Mouse (Mus musculus) erythroblast, embryonic 14.5 days (primary cell): ENCODE results near the gene Doc2a. TPM values are rescaled to one million over a fixed set of nuclear protein-coding genes. Genes with fewer than 3 reads are reported as not detected.

Source experiments
- H3K27me3 ChIP-seq: 2 replicates; pipeline ENCODE4 v1.6.1; 2012; ENCODE audit warnings: inconsistent platforms; ENCODE audit not compliant: control insufficient read depth
- H3K36me3 ChIP-seq: 2 replicates; pipeline ENCODE4 v1.6.1; 2012; ENCODE audit warnings: mild to moderate bottlenecking, inconsistent platforms; ENCODE audit not compliant: control insufficient read depth
- H3K4me1 ChIP-seq: 2 replicates; pipeline ENCODE4 v1.6.1; 2012; ENCODE audit warnings: inconsistent platforms; ENCODE audit not compliant: control insufficient read depth
- H3K4me3 ChIP-seq: replicated peaks from 2 replicates; pipeline ENCODE3; 2012; ENCODE audit warnings: moderate library complexity, mild to moderate bottlenecking, inconsistent platforms
- H3K9me3 ChIP-seq: 2 replicates; pipeline ENCODE4 v1.6.1; 2012; ENCODE audit warnings: low read length, inconsistent platforms, mixed read lengths; ENCODE audit not compliant: control insufficient read depth
- GATA1 ChIP-seq: IDR thresholded peaks from 2 replicates; pipeline ENCODE4 v1.6.1; 2012; ENCODE audit warnings: low read length, inconsistent platforms, mixed read lengths
- TAL1 ChIP-seq: IDR thresholded peaks from 3 replicates; pipeline ENCODE4 v1.6.1; 2012; ENCODE audit warnings: low read length, inconsistent platforms, mixed read lengths
- polyA plus RNA-seq: library from polyadenylated mRNA; stranded (reverse); fragments of >175 nt; gene quantifications from 2 replicates; pipeline ENCODE4 v1.2.3, GENCODE M21; 2012

Doc2a gene
- polyA plus RNA-seq, 1 experiment: not detected

GRCm38 (mm10) chr7:126845516-126845915 lies 1.7 kb upstream of the Doc2a start:
- TF ChIP-seq TAL1: no peak
- no peak for TF ChIP-seq GATA1
- Histone ChIP-seq H3K9me3 (peaks cover 12% of the 10 kb centered on the region; the same call in 1 of the 2 replicates), H3K4me3 (no peak overlapping the region), H3K4me1 (peaks cover 2% of the 10 kb centered on the region), H3K27me3 (peaks cover 59% of the 10 kb centered on the region), H3K36me3 (no peaks in the 10 kb centered on the region)

GRCm38 (mm10) chr7:126847421-126848398 lies 494 bp downstream of the Doc2a start:
- Histone ChIP-seq H3K4me3 (peak overlapping the region; percentile 15), H3K36me3 (peaks cover 16% of the 10 kb centered on the region), H3K9me3 (peaks cover 8% of the 10 kb centered on the region; the same call in 1 of the 2 replicates), H3K27me3 (peaks cover 66% of the 10 kb centered on the region), H3K4me1 (peaks cover 2% of the 10 kb centered on the region)
- no peak for TF ChIP-seq TAL1
- no peak for TF ChIP-seq GATA1

- Histone ChIP-seq H3K9me3 (peaks cover 8% of the 10 kb centered on the region; the same call in 1 of the 2 replicates), H3K36me3 (peaks cover 27% of the 10 kb centered on the region), H3K27me3 (peaks cover 66% of the 10 kb centered on the region), H3K4me3 (no peak overlapping the region), H3K4me1 (peaks cover 2% of the 10 kb centered on the region)
- TF ChIP-seq GATA1 (no peak), TAL1 (no peak)
Observed at GRCm38 (mm10) chr7:126848794-126849193, 1.6 kb downstream of the Doc2a start.

- TF ChIP-seq GATA1 (no peak), TAL1 (no peak)
- peaks cover 60% of the 10 kb centered on the region for H3K27me3 ChIP-seq
- H3K4me1 ChIP-seq: peaks cover 2% of the 10 kb centered on the region
- H3K9me3 ChIP-seq: peaks cover 8% of the 10 kb centered on the region; the same call in 1 of the 2 replicates
- H3K36me3 ChIP-seq: peaks cover 41% of the 10 kb centered on the region
- no peak overlapping the region for H3K4me3 ChIP-seq
Observed at GRCm38 (mm10) chr7:126850161-126850560, 2.9 kb downstream of the Doc2a start.

GRCm38 (mm10) chr7:126851192-126851591 lies 4.0 kb downstream of the Doc2a start:
- peaks cover 50% of the 10 kb centered on the region for H3K27me3 ChIP-seq
- no peak for TF ChIP-seq TAL1
- TF ChIP-seq GATA1: no peak
- H3K36me3 ChIP-seq: peaks cover 51% of the 10 kb centered on the region
- peaks cover 2% of the 10 kb centered on the region for H3K4me1 ChIP-seq
- H3K4me3 ChIP-seq: no peak overlapping the region
- H3K9me3 ChIP-seq: peaks cover 8% of the 10 kb centered on the region; the same call in 1 of the 2 replicates

GRCm38 (mm10) chr7:126853454-126853853 lies 6.2 kb downstream of the Doc2a start:
- Histone ChIP-seq H3K9me3 (peaks cover 3% of the 10 kb centered on the region; the same call in 1 of the 2 replicates), H3K4me1 (peaks cover 7% of the 10 kb centered on the region), H3K27me3 (peaks cover 27% of the 10 kb centered on the region), H3K4me3 (no peak overlapping the region), H3K36me3 (peaks cover 73% of the 10 kb centered on the region)
- TF ChIP-seq GATA1 (no peak), TAL1 (no peak)

GRCm38 (mm10) chr7:126855641-126856040 lies 8.4 kb downstream of the Doc2a start:
- TF ChIP-seq TAL1 (no peak), GATA1 (no peak)
- Histone ChIP-seq H3K9me3 (no peaks in the 10 kb centered on the region), H3K36me3 (peaks cover 93% of the 10 kb centered on the region), H3K4me1 (peaks cover 11% of the 10 kb centered on the region), H3K4me3 (no peak overlapping the region), H3K27me3 (peaks cover 6% of the 10 kb centered on the region)

- TF ChIP-seq TAL1 (no peak), GATA1 (no peak)
- peaks cover 20% of the 10 kb centered on the region for H3K4me1 ChIP-seq
- no peaks in the 10 kb centered on the region for H3K9me3 ChIP-seq
- no peaks in the 10 kb centered on the region for H3K27me3 ChIP-seq
- H3K36me3 ChIP-seq: peaks cover 88% of the 10 kb centered on the region
- H3K4me3 ChIP-seq: no peak overlapping the region
Observed at GRCm38 (mm10) chr7:126856741-126857420, 9.7 kb downstream of the Doc2a start.

- H3K4me3 ChIP-seq: peak overlapping the region; percentile 75
- H3K4me1 ChIP-seq: peaks cover 45% of the 10 kb centered on the region
- peaks cover 3% of the 10 kb centered on the region; the same call in 1 of the 2 replicates for H3K9me3 ChIP-seq
- TF ChIP-seq TAL1: no peak
- TF ChIP-seq GATA1: no peak
- no peaks in the 10 kb centered on the region for H3K27me3 ChIP-seq
- peaks cover 79% of the 10 kb centered on the region for H3K36me3 ChIP-seq
Observed at GRCm38 (mm10) chr7:126860987-126861386, 13.8 kb downstream of the Doc2a start.
